Mouse (Mus musculus) T-helper 1 cell (primary cell): ENCODE data around the gene Tmem59.

Experiments used
- in situ Hi-C: fragments of 300-600 bp; cut with MboI, MseI; formaldehyde crosslinking; loops from one replicate; pipeline ENCODE4 v1.15.1; 2025; ENCODE audit warnings: high pct_unique_total_duplicates

Gene Tmem59

GRCm38 (mm10) chr4:107179561-107179960, 1.4 kb downstream of the Tmem59 start:
- in situ Hi-C loops: loop anchor here (10.0 kb wide), 1 partner anchor 345 kb away; no protein-coding TSS in a partner anchor

- in situ Hi-C loops: no loop called here
Measured at GRCm38 (mm10) chr4:107180746-107181145, 2.5 kb downstream of the Tmem59 start.

GRCm38 (mm10) chr4:107181866-107182265, 3.7 kb downstream of the Tmem59 start:
- in situ Hi-C loops: no loop called here

- in situ Hi-C loops: no loop called here
Measured at GRCm38 (mm10) chr4:107182796-107183195, 4.6 kb downstream of the Tmem59 start.

GRCm38 (mm10) chr4:107183203-107183602, 5.0 kb downstream of the Tmem59 start:
- in situ Hi-C loops: no loop called here

- in situ Hi-C loops: no loop called here
Measured at GRCm38 (mm10) chr4:107185703-107186102, 7.5 kb downstream of the Tmem59 start.

GRCm38 (mm10) chr4:107193841-107194240, 15.6 kb downstream of the Tmem59 start:
- in situ Hi-C loops: no loop called here

GRCm38 (mm10) chr4:107196454-107196853, 18.3 kb downstream of the Tmem59 start:
- in situ Hi-C loops: no loop called here

- in situ Hi-C loops: no loop called here
Measured at GRCm38 (mm10) chr4:107198072-107198471, 19.9 kb downstream of the Tmem59 start.

GRCm38 (mm10) chr4:107201779-107202178, 23.6 kb downstream of the Tmem59 start:
- in situ Hi-C loops: no loop called here

GRCm38 (mm10) chr4:107203001-107203400, 24.8 kb downstream of the Tmem59 start:
- in situ Hi-C loops: no loop called here

- in situ Hi-C loops: no loop called here
Measured at GRCm38 (mm10) chr4:107207016-107207415, 28.8 kb downstream of the Tmem59 start.

- in situ Hi-C loops: no loop called here
Measured at GRCm38 (mm10) chr4:107208880-107209279, 30.7 kb downstream of the Tmem59 start, which contains the start of gene Ldlrad1. Gene Ldlrad1 (plus strand): TSS chr4:107209180.

- in situ Hi-C loops: no loop called here
Measured at GRCm38 (mm10) chr4:107210483-107211097, 32.4 kb downstream of the Tmem59 start.

GRCm38 (mm10) chr4:107211465-107211864, 33.3 kb downstream of the Tmem59 start:
- in situ Hi-C loops: no loop called here

GRCm38 (mm10) chr4:107211936-107212335, 33.7 kb downstream of the Tmem59 start:
- in situ Hi-C loops: no loop called here

GRCm38 (mm10) chr4:107213279-107214011, 35.2 kb downstream of the Tmem59 start:
- in situ Hi-C loops: no loop called here

GRCm38 (mm10) chr4:107217574-107217973, 39.4 kb downstream of the Tmem59 start:
- in situ Hi-C loops: no loop called here

GRCm38 (mm10) chr4:107221524-107221923, 43.3 kb downstream of the Tmem59 start:
- in situ Hi-C loops: no loop called here

GRCm38 (mm10) chr4:107223225-107224204, 45.3 kb downstream of the Tmem59 start:
- in situ Hi-C loops: no loop called here

- in situ Hi-C loops: no loop called here
Measured at GRCm38 (mm10) chr4:107226313-107226712, 48.1 kb downstream of the Tmem59 start.

- in situ Hi-C loops: no loop called here
Measured at GRCm38 (mm10) chr4:107232219-107232618, 54.0 kb downstream of the Tmem59 start.
